In the genomic region with DNA sequence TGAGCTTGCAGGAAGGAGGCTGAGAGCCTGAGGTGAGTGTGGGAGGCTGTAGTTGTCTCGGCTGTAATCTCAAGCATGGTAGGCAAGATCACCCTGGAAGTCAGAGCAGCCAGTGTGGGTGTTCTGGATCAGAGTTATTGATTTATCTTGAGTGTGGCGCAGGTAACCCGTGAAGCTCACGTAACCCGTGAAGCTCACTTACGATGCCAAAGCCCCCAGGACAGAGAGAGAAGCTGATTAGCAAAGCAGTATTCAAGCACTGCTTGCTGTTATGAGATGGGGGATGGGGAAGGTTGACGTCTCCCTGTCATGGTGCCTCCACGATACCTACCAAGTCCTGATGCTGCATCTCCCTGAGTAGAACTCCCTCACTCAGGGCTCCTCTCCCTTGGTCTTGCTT, we compare ENCODE assay signal across 29 mouse cellular contexts. TPM values are rescaled to one million over a fixed set of nuclear protein-coding genes. Genes with fewer than 3 reads are reported as not detected.
DNase-seq lines count a peak whose midpoint lies in the region; ATAC-seq and TF ChIP-seq lines count a peak whose summit lies in the region.
"Had no signal": no experiment of that assay in that cellular context is flagged by ENCODE, and none has a peak within 500 bp of the region (broad histone marks: within the 10 kb centered on the region; RNA-seq: fewer than 3 reads in every experiment).

No protein-coding gene starts in this region.

- peak; percentile 39 for DNase-seq in forebrain, embryonic 11.5 days (ENCODE audit: low spot score)
- DNase-seq in forebrain, embryonic 14.5 days (ENCODE audit: low spot score) = no peak
- DNase-seq in liver, adult 2 months (ENCODE audit: extremely low read depth, low read depth, low spot score) = peak; percentile 33
- no peak for DNase-seq in liver
- peak; percentile 12 for DNase-seq in brain, adult 2 months (ENCODE audit: low read depth, low spot score)
- no peak for DNase-seq in hindbrain, embryonic 11.5 days (ENCODE audit: low spot score)
- DNase-seq: adrenal gland, adult 8-10 months; adrenal gland, postnatal 14 days; adrenal gland, postnatal 36 days; cerebellum, adult 11 months; cerebellum, adult 18-20 months; cerebellum, adult 8-10 months; cerebellum, adult 9-11 months; cerebellum, postnatal 14 days; cerebellum, postnatal 36 days; embryo, embryonic 11 days; forebrain, postnatal 0 days had no signal

- H3K27me3 ChIP-seq in forebrain, embryonic 11.5 days (ENCODE audit: control insufficient read depth, insufficient read depth, low read length) = no peaks in the 10 kb centered on the region
- H3K27me3 ChIP-seq in forebrain, embryonic 14.5 days (replicated peaks; ENCODE audit: control insufficient read depth, insufficient read depth, low read length) = no peaks in the 10 kb centered on the region
- H3K27me3 ChIP-seq in liver, adult 2 months (ENCODE audit: control insufficient read depth, insufficient read depth, low read length) = no peaks in the 10 kb centered on the region
- H3K27me3 ChIP-seq in hindbrain, embryonic 11.5 days (ENCODE audit: control insufficient read depth, insufficient read depth, low read length) = no peaks in the 10 kb centered on the region
- H3K27me3 ChIP-seq: CH12.LX; embryonic facial prominence, embryonic 15.5 days; forebrain, embryonic 15.5 days; Patski had no signal

- no peaks in the 10 kb centered on the region for H3K36me3 ChIP-seq in forebrain, embryonic 11.5 days (ENCODE audit: control insufficient read depth, insufficient read depth, low read length)
- no peaks in the 10 kb centered on the region for H3K36me3 ChIP-seq in forebrain, embryonic 14.5 days (ENCODE audit: control insufficient read depth, insufficient read depth, low read length)
- H3K36me3 ChIP-seq in liver, adult 2 months (ENCODE audit: control insufficient read depth, insufficient read depth, low read length) = no peaks in the 10 kb centered on the region
- no peaks in the 10 kb centered on the region for H3K36me3 ChIP-seq in hindbrain, embryonic 11.5 days (ENCODE audit: control insufficient read depth, insufficient read depth, low read length)
- H3K36me3 ChIP-seq: embryonic facial prominence, embryonic 13.5 days; embryonic facial prominence, embryonic 15.5 days; forebrain, embryonic 12.5 days; forebrain, embryonic 15.5 days; G1E had no signal

- H3K4me1 ChIP-seq in forebrain, embryonic 11.5 days (replicated peaks; ENCODE audit: control insufficient read depth, insufficient read depth, low read length) = peaks cover 6% of the 10 kb centered on the region
- no peaks in the 10 kb centered on the region for H3K4me1 ChIP-seq in forebrain, embryonic 14.5 days (ENCODE audit: control insufficient read depth, insufficient read depth, low read length)
- H3K4me1 ChIP-seq in liver, adult 2 months (ENCODE audit: control insufficient read depth, insufficient read depth, low read length) = peaks cover 12% of the 10 kb centered on the region
- peaks cover 6% of the 10 kb centered on the region; the same call in 1 of the 2 replicates for H3K4me1 ChIP-seq in hindbrain, embryonic 11.5 days (replicated peaks; ENCODE audit: control insufficient read depth, insufficient read depth, low read length)
- H3K4me1 ChIP-seq: forebrain, embryonic 15.5 days had no signal

- WGBS in forebrain, embryonic 11.5 days = 98% methylated on average over 8 of the region's 8 CpGs
- WGBS in forebrain, embryonic 14.5 days = 95% methylated on average over 8 of the region's 8 CpGs
- WGBS in liver, adult 2 months = 80% methylated on average over 8 of the region's 8 CpGs
- 89% methylated on average over 8 of the region's 8 CpGs for WGBS in hindbrain, embryonic 11.5 days

- no peak overlapping the region for H3K4me3 ChIP-seq in forebrain, embryonic 11.5 days (ENCODE audit: low read depth, low read length)
- no peak overlapping the region for H3K4me3 ChIP-seq in forebrain, embryonic 14.5 days (ENCODE audit: low read depth, low read length)
- no peak overlapping the region for H3K4me3 ChIP-seq in liver, adult 2 months (ENCODE audit: insufficient read depth, low read depth, low read length)
- no peak overlapping the region for H3K4me3 ChIP-seq in hindbrain, embryonic 11.5 days (ENCODE audit: low read depth, low read length)
- H3K4me3 ChIP-seq: embryonic facial prominence, embryonic 13.5 days; embryonic facial prominence, embryonic 15.5 days; erythroblast, embryonic 14.5 days; forebrain, embryonic 12.5 days; forebrain, embryonic 15.5 days had no signal

- H3K79me2 ChIP-seq in liver, adult 2 months (ENCODE audit: control insufficient read depth, insufficient read depth, low read length) = no peaks in the 10 kb centered on the region

- no peak for ATAC-seq in forebrain, embryonic 11.5 days (replicated peaks; ENCODE audit: low FRiP score)
- ATAC-seq in forebrain, embryonic 14.5 days = no peak
- ATAC-seq in hindbrain, embryonic 11.5 days (ENCODE audit: low FRiP score) = no peak
- ATAC-seq: activated CD4-positive, CD25-positive, alpha-beta regulatory T cell, adult 4 months; CD4-positive, CD25-positive, alpha-beta regulatory T cell, adult 4 months; forebrain, embryonic 15.5 days; forebrain, postnatal 0 days; Patski had no signal

- no peak overlapping the region for H3K4me2 ChIP-seq in forebrain, embryonic 11.5 days (ENCODE audit: low read depth, low read length, severe bottlenecking)
- no peak overlapping the region for H3K4me2 ChIP-seq in forebrain, embryonic 14.5 days (ENCODE audit: low read length)
- no peak overlapping the region for H3K4me2 ChIP-seq in hindbrain, embryonic 11.5 days (replicated peaks; ENCODE audit: low read depth, low read length)
- H3K4me2 ChIP-seq: embryonic facial prominence, embryonic 13.5 days; embryonic facial prominence, embryonic 15.5 days; forebrain, embryonic 12.5 days; forebrain, embryonic 15.5 days had no signal

- H3K9ac ChIP-seq in forebrain, embryonic 11.5 days (ENCODE audit: low read length) = no peak overlapping the region
- H3K9ac ChIP-seq in forebrain, embryonic 14.5 days (ENCODE audit: low read length) = no peak overlapping the region
- H3K9ac ChIP-seq in liver, adult 2 months (ENCODE audit: low read depth, low read length) = no peak overlapping the region
- no peak overlapping the region for H3K9ac ChIP-seq in hindbrain, embryonic 11.5 days (ENCODE audit: low read depth, low read length)
- H3K9ac ChIP-seq: embryonic facial prominence, embryonic 13.5 days; embryonic facial prominence, embryonic 15.5 days; forebrain, embryonic 12.5 days; forebrain, embryonic 15.5 days; forebrain, postnatal 0 days had no signal

- H3K9me3 ChIP-seq in forebrain, embryonic 11.5 days (ENCODE audit: control insufficient read depth, low read length) = no peaks in the 10 kb centered on the region
- no peaks in the 10 kb centered on the region for H3K9me3 ChIP-seq in forebrain, embryonic 14.5 days (replicated peaks; ENCODE audit: control insufficient read depth, low read length)
- H3K9me3 ChIP-seq in hindbrain, embryonic 11.5 days (ENCODE audit: control insufficient read depth, low read length) = no peaks in the 10 kb centered on the region
- H3K9me3 ChIP-seq: embryonic facial prominence, embryonic 13.5 days; embryonic facial prominence, embryonic 15.5 days; forebrain, embryonic 12.5 days; forebrain, embryonic 15.5 days; G1E had no signal

- TF ChIP-seq POLR2A in liver, adult 2 months (IDR thresholded peaks at IDR 0.05; ENCODE audit: extremely low read depth, insufficient read depth, low read length) = no peak

- no peak overlapping the region for H3K27ac ChIP-seq in forebrain, embryonic 11.5 days (ENCODE audit: low read depth, low read length)
- H3K27ac ChIP-seq in forebrain, embryonic 14.5 days (ENCODE audit: low read depth, low read length) = no peak overlapping the region
- H3K27ac ChIP-seq in liver, adult 2 months (replicated peaks; ENCODE audit: insufficient read depth, low read depth, low read length) = no peak overlapping the region
- no peak overlapping the region for H3K27ac ChIP-seq in hindbrain, embryonic 11.5 days (ENCODE audit: low read depth, low read length)
- H3K27ac ChIP-seq: embryonic facial prominence, embryonic 13.5 days; embryonic facial prominence, embryonic 15.5 days; forebrain, embryonic 12.5 days; forebrain, embryonic 15.5 days had no signal

- TF ChIP-seq CTCF in liver, adult 2 months (IDR thresholded peaks at IDR 0.05; ENCODE audit: low read depth, low read length) = no peak

RNA-seq across cellular contexts. Expression of gene Lhpp, which starts 9.1 kb away (rescaled TPM):
- polyA plus RNA-seq in forebrain, embryonic 11.5 days (2014; fragmentation: Nextera tagmentation; extraction: Ambion mirVana) = 12.7 and 15.1 TPM in 2 replicates
- polyA plus RNA-seq in forebrain, embryonic 14.5 days (2014; fragmentation: Nextera tagmentation; extraction: Ambion mirVana) = 26.7 and 29.6 TPM in 2 replicates
- 55.4 and 60.2 TPM in 2 replicates for total RNA-seq in liver, adult 2 months (2014; rRNA removed)
- polyA plus RNA-seq in liver, adult 2 months (2012; rRNA removed) = 137 and 166 TPM in 2 replicates
- polyA plus RNA-seq in hindbrain, embryonic 11.5 days (2014; fragmentation: Nextera tagmentation; extraction: Ambion mirVana) = 20.4 and 22.4 TPM in 2 replicates

RNA-seq across cellular contexts. Expression of gene Nkx1-2, which starts 20.1 kb away (rescaled TPM):
- polyA plus RNA-seq in forebrain, embryonic 11.5 days (2014; fragmentation: Nextera tagmentation; extraction: Ambion mirVana) = 0.36 TPM in 1 of 2 replicates, not detected in the other
- not detected in 2 replicates for polyA plus RNA-seq in forebrain, embryonic 14.5 days (2014; fragmentation: Nextera tagmentation; extraction: Ambion mirVana)
- total RNA-seq in liver, adult 2 months (2014; rRNA removed) = not detected in 2 replicates
- polyA plus RNA-seq in liver, adult 2 months (2012; rRNA removed) = 0.04 TPM in 1 of 2 replicates, not detected in the other
- 4.5 and 6.8 TPM in 2 replicates for polyA plus RNA-seq in hindbrain, embryonic 11.5 days (2014; fragmentation: Nextera tagmentation; extraction: Ambion mirVana)
- total RNA-seq: adrenal gland, adult 18-20 months; adrenal gland, adult 8-10 months; adrenal gland, postnatal 14 days; adrenal gland, postnatal 36 days; forebrain, postnatal 0 days had no signal
- polyA plus RNA-seq: activated CD4-positive, CD25-positive, alpha-beta regulatory T cell, adult 4 months; CD4-positive, CD25-positive, alpha-beta regulatory T cell, adult 4 months; embryonic facial prominence, embryonic 11.5 days; embryonic facial prominence, embryonic 13.5 days; embryonic facial prominence, embryonic 15.5 days; erythroblast, embryonic 14.5 days; forebrain, postnatal 0 days; G1E had no signal

RNA-seq across cellular contexts. Expression of gene Oat, which starts 43.4 kb away (rescaled TPM):
- 134 and 137 TPM in 2 replicates for polyA plus RNA-seq in forebrain, embryonic 11.5 days (2014; fragmentation: Nextera tagmentation; extraction: Ambion mirVana)
- 130 and 138 TPM in 2 replicates for polyA plus RNA-seq in forebrain, embryonic 14.5 days (2014; fragmentation: Nextera tagmentation; extraction: Ambion mirVana)
- 1,118 and 1,626 TPM in 2 replicates for total RNA-seq in liver, adult 2 months (2014; rRNA removed)
- 1,069 and 1,820 TPM in 2 replicates for polyA plus RNA-seq in liver, adult 2 months (2012; rRNA removed)
- 138 and 144 TPM in 2 replicates for polyA plus RNA-seq in hindbrain, embryonic 11.5 days (2014; fragmentation: Nextera tagmentation; extraction: Ambion mirVana)

Comparison
In these comparisons a context has a peak if more than half of its experiments do, and no peak if none do; other contexts are left out.
1. DNase-seq: peak in forebrain, embryonic 11.5 days (single experiment), liver, adult 2 months (single experiment) and brain, adult 2 months (single experiment); none in forebrain, embryonic 14.5 days (single experiment), liver (single experiment) and hindbrain, embryonic 11.5 days (single experiment).